Mouse (Mus musculus) right cerebral cortex, postnatal 36 days (tissue): Measurements from ENCODE around the gene Arhgdia.
A peak's percentile ranks its signal among the peaks of the same experiment; 100 is the strongest.
"Not testable (repeated sequence)": the region's sequence is repeated elsewhere in the genome, so short reads cannot be mapped to it uniquely, and the experiment has no call there.

Experiments
- DNase-seq, 2 experiments: peaks; one replicate each; pipeline ENCODE4 v3.0.0; 2022; ENCODE audit warnings: low spot score in 2 of 2, mixed read lengths in 1 of 2

Gene Arhgdia

GRCm38 (mm10) chr11:120578694-120579243, 2.7 kb downstream of the Arhgdia start:
- no peak for DNase-seq

- DNase-seq: no peak
Observed at GRCm38 (mm10) chr11:120578024-120578693, 3.3 kb downstream of the Arhgdia start.

GRCm38 (mm10) chr11:120577211-120578023, 4.0 kb downstream of the Arhgdia start:
- DNase-seq: no peak

GRCm38 (mm10) chr11:120576365-120576981, 5.0 kb downstream of the Arhgdia start:
- no peak for DNase-seq

- no peak for DNase-seq
Observed at GRCm38 (mm10) chr11:120575940-120576339, 5.5 kb downstream of the Arhgdia start.

GRCm38 (mm10) chr11:120575046-120575445, 6.4 kb downstream of the Arhgdia start:
- no peak for DNase-seq

GRCm38 (mm10) chr11:120574278-120574600, 7.2 kb downstream of the Arhgdia start:
- no peak for DNase-seq

GRCm38 (mm10) chr11:120573585-120574277, 7.7 kb downstream of the Arhgdia start:
- DNase-seq: no peak

GRCm38 (mm10) chr11:120572752-120573584, 8.5 kb downstream of the Arhgdia start, which contains the start of gene P4hb:
P4hb (minus strand) TSS chr11:120573253.
- DNase-seq: peak; percentile 100

- no peak for DNase-seq
Observed at GRCm38 (mm10) chr11:120572417-120572751, 9.0 kb downstream of the Arhgdia start.

GRCm38 (mm10) chr11:120571754-120572416, 9.5 kb downstream of the Arhgdia start:
- no peak for DNase-seq

GRCm38 (mm10) chr11:120571122-120571521, 10.3 kb downstream of the Arhgdia start:
- DNase-seq: no peak

GRCm38 (mm10) chr11:120568324-120568723, 13.1 kb downstream of the Arhgdia start:
- DNase-seq: no peak

GRCm38 (mm10) chr11:120565114-120565513, 16.3 kb downstream of the Arhgdia start:
- DNase-seq: no peak

- no peak for DNase-seq
Observed at GRCm38 (mm10) chr11:120562949-120563348, 18.5 kb downstream of the Arhgdia start.

- DNase-seq: no peak
Observed at GRCm38 (mm10) chr11:120560952-120561728, 20.3 kb downstream of the Arhgdia start.

GRCm38 (mm10) chr11:120558843-120559242, 22.6 kb downstream of the Arhgdia start:
- not testable (repeated sequence) for DNase-seq

- DNase-seq: no peak
Observed at GRCm38 (mm10) chr11:120555260-120555659, 26.2 kb downstream of the Arhgdia start.

- DNase-seq: no peak
Observed at GRCm38 (mm10) chr11:120554834-120555233, 26.6 kb downstream of the Arhgdia start.

GRCm38 (mm10) chr11:120552736-120553135, 28.7 kb downstream of the Arhgdia start:
- no peak for DNase-seq
